Mouse (Mus musculus) embryo, embryonic 10.5 days (tissue): ENCODE results near the gene Mef2d.

Source experiments
- DNase-seq: peaks from one replicate; pipeline ENCODE4 v3.0.0-alpha.2; 2015; ENCODE audit warnings: low spot score

Gene Mef2d

DNA sequence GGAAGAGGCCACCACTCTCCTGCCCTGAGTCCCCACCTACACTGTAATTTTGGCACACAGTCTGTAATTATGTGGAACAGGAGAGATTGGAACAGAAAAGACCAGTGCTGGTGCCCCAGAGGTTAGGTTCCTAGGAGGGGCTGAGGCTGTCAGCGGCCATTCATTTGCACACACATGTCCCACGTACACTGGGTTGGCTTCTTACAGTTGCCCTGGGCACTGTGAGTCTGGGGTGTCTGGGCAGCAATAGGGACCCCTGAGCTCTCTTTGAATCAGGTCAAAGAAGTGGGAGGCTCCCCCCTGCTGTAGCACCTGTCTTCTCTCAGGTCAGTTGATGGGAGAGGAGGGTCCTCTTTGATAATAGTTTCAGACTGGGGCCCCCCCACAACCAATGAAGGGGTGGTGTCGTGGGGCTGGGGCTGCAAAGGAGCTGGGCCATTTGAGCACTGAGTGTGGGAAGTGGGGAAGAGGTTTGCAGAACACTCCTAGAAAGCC is 66.1 kb downstream of the Mef2d start:
- no peak for DNase-seq

DNA sequence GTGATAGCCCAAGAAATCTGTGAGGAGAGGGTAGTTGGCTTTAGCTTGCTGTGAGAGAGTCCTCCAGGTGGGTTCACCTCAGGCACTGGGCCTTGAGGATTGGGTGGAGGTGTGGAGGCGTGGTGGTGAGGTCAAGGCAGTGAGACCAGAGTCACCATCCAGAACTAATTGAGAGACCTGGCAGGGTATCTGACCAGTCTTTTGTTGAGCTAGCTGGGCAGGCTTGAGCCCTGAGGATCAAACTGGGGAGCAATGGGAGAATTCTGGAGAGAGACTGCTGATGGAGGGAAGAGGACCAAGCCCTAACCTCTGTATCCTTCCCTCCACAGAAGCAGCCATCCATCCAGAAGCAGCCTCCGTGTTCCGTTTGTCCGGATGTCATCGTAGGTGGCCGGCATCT is 67.1 kb downstream of the Mef2d start:
- no peak for DNase-seq

DNA sequence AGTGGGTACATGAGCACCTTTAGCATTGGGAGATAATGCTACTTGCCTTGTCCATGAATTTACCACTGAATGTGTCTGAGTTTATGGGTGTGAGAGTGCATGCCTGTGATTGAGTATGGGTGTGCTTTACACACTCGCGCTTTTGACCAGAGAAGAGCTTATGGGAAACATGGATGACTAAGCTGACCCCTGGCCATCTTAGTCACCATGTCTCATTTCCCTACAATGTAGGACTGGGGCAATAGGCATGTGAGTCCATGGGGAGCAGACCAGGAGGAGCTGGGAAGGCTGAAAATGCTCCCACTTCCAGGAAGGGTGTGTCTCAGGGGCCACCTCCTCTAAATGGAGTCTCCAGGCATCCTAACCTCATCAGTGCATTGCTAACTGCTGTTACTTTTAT is 67.9 kb downstream of the Mef2d start:
- DNase-seq: no peak

DNA sequence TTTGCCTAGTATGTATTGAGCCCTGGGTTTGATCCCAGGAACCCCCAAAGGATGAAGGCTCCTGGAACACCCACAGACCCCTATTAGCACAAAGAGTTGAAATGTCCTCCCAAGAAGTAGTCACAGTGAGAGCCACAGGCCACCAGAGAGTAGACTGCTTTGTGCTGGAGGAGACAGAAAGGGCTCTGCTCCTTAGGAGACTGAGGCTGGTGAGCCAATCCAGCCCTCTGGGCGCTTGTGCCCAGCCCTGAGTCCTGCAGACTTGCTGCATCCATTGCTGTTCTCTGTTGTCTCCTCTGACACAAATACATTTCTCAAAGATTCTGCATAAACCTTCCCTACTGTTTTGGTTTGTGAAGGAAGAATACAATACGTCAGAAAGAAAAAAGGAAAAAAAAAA is 68.7 kb downstream of the Mef2d start:
- no peak for DNase-seq

DNA sequence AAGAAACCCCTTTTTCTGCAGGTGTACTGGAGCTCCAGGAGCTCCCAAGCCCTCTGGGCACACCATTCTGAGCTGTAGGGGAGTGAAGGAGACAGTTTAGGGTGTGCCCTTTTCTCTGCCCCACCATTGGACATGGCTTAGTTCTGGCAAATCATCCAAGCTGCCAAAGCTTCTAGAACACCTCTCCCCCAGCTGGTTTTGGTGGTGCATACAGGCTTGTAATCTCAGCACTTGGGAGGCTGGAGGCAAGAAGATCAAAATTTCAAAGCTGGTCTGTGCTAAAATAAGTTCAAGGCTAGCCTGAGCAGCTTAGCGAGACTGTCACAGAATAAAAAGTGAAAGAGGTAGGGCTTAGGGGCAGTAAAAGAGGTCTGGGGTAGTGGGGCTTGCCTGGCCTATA is 70.2 kb downstream of the Mef2d start:
- no peak for DNase-seq

DNA sequence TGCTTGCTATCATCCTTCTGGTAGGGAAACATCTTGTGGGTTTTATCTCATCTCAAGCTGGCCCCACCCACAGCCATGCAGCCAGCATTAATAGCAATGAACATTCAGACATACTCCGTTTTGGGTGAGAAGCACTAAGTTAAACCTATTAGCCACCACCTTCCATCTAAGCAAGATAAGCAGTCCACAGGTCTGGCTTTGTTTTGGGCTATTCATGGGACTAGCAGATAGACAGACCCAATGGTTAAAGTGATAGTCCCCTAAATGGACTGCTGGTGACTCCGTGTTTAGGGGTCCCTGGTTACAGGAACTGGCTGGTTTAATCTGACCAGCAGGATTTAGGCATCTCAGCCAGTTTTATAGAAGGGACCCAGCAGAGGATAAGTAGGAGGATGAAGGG is 70.8 kb downstream of the Mef2d start:
- no peak for DNase-seq

DNA sequence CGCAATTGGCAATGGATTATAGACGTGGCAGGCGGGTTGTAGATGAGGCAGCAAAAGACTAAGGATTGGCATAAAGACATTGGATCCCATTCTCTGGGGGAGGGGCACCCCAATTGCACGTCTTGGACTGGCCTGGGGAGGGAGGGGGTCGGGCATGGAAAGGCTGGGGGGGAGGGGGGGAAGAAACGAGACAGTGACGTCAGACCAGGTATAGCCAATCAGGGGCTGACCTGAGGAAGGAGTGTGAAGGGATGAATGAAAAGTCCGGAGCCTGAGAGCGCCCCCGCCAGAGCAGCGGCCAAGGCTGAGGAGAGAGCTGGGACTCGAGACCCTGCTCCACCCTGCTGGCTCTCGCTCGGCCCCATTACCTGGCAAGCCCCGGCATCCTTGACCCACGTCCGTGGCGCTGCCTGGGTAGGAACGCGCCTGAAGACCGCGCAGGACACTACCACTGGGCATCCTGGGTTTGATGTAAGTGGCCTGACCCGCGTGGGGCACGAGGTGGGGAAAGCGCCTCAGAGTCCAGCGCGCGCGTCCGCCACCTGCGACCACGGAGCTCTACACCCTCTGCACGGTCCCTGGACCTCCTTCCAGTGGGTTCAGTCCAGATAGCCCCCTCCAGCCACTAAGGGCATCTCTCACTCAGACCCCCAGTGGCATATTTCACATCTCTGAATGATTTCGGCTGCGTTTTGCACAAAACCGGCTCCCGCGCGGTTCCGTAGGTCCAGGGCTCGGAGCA is 72.2 kb downstream of the Mef2d start:
- peak; percentile 59 for DNase-seq

DNA sequence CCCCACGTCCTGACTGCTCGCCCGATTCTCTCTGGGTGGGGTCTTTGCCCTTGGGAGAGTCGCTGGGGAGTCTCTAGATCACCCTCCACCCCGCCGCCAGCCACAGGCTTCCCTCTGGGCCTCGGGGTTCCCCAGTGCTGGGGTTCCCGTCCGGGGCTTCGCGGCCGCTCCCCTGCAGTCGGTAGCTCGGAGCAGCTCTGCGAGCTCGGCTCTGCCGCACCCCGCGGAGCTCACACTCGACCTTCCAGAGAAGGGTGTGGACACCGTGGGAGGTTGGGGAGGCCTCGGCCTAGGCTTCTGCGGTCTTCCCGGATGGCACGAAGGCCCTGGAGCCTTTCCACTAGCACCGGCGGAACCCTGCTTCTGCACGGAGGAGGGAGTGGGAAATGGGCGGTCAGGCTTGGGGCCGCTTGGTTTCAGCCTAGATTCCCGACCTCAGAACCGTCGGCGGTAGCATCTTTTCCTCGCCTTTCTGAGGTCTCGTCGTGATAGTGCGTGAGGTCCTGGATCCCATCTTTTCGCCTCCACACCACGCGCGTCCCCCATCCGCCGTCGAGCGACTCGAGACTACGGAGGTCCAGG is 72.9 kb downstream of the Mef2d start:
- peak; percentile 23 for DNase-seq

DNA sequence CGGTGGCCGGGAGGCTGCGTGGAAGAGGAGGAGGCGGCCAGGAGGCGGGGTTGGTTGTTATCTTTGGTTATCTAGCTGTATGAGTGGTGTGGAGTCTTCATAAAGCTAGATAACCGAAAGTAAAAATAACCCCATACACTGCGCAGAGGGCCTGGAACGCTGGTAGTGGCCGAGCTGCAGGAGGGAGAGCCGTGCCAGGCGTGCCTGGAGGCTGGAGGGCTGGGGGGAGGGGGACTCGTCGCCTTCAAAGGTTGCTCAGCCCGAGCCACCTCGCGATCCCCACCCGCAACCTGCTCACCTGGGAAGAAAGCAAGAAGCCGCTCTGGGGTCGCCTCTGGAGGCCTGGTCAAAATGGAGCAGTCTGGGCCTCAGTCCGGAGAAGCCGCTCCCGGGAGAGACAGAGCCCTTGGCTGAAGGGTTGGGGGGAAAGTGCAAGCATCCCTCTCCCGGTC is 73.4 kb downstream of the Mef2d start:
- peak; percentile 36 for DNase-seq

DNA sequence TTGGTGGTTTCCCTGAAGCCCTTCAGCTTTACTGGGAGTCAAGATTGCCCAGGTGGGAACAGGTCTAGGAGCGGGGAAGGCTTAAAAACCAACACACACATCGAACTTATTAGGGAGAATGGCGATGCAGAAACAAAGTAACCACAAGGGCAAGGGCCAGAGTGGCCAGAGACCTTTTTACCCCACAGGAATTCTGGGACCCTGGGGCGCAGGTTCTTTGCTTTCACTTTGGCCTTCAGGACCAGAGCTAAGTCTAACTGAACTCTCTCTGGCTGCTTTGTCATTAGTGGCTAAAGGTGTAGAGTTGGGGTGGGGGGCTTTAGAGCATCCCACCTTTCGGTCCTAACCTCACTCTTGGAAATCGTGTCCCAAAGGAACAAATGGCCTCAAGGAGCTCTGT is 73.9 kb downstream of the Mef2d start:
- no peak for DNase-seq

DNA sequence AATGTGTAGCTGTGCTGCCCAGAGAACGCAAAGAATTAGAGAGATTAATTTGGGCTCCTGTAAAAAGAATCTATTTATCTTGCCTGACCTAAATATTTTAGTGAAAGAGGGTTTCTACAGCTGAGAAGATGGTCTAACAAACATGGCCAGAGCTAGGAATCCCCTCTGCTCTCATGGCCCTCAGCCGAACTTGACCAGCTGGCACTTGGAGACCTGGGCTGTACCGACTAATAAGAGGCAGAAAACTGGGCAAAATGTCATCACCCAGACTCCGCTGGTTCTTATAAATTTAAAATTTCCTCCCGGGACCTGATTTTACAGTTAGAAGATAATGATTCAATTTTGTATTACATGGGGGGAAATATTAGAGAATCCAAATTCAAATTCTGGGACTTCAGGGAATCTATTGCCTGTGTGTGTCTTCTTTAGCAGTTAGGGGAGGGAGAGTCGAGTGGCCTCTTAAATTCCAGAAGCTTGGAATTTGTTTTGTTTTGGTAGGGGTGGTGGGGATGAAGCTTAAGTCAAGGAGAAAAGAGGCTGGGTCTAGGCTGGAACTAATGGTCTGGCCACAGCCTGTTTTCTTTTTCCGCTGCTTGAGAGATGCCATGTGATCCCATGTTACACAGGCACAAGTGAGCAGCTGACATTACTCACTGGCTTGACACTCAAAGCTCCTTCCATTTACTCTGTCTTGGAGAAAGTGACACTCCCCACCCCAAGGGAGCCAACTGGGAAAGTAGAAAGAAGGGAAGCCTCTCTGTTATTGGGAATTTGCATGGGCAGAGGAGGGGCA is 74.6 kb downstream of the Mef2d start:
- no peak for DNase-seq

DNA sequence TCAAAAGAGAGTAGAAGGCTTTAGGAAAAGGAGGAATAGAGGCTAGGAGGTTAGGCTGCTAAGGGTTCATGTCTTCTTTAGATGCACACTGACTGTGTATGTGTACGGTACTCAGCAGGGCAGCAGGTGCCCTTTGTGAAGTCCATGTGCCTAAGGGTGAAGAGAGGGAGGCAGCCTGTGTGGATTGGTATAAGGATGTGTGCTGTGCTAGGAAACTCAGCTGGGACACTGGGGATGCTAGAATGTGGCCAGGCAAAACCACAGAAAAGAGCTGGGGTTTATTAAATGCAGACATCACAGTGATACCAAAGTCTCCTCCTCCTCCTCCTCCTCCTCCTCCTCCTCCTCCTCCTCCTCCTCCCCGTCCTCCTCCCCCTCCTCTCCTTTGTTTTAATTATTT is 75.5 kb downstream of the Mef2d start:
- DNase-seq: no peak

DNA sequence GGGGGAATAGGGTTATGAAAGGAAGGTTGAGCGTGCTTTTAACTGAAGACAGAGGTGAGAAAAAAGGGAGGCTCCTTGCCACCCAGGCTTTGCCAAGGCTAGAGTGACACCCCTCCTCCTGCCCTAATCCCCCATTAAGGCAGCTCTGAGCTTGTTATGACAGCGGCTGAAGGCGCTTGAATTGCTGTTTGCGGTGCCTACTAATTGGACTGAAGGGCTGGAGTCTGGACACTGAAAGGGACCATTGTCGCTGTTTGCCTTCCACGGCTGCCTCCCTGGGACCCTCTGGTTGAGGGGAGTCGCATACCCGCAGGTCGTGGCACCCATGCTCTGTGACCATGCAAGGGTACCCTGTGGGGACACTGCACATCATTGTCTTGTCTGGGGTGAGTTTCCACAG is 77.8 kb downstream of the Mef2d start:
- DNase-seq: no peak

DNA sequence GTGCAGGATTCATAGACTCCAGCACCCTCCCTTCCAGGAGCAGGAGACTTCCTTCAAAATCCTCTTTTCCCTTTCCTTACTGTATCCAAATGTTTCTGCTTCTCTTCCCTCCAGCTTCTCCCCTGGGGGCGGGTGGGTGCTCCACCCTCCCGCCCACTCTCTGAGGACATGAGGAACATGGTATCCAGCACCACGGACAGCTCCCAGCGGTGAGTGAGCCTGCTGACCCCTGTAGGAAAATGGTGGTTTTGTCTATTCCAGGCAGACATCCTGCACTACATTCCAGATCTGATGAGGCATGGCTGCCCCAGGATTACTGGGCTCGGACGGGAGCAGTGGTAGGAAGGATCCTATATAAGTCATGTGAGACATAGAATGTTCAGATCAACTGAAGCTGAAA is 78.7 kb downstream of the Mef2d start:
- DNase-seq: peak; percentile 89
